Mouse (Mus musculus): ENCODE data around the gene Sox6. TPM values are rescaled to one million over a fixed set of nuclear protein-coding genes. Genes with fewer than 3 reads are reported as not detected.

Gene Sox6
- polyA plus RNA-seq, 1 experiment from 2014 or later: 84.4 TPM

DNA sequence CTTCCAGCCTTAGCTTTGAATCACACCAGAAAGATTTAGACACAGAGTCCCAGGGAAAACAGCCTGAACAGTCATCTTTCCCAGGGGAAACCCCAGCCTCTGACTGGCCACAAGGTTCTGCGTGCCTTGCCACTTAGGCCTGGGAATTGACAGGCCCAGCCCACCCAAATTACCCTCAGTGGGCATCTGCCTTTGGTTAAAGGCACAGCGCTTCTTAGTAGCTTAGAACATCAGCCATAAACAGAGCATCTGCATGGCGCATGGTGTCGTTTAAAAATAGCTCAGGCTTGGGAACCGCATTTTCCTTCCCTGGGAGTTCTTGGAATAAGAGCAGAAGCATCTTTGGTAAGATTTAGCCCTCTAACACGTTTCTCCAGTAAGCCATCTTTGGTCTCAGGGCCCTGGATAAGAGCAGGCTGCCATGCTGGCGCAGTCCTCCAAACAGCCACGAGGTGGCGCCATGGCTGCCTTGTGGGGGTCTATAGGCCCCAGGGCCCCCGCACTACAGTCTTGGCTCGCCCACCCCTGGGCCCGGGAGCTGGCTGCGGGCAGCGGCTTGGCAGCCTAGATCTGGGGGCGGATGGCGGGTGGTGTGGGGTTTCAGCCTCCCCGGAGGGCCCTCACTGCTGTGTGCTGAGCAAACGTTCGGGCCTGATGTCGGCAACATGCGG is 585.4 kb downstream of the Sox6 start:
- no peak for ATAC-seq (ENCODE audit: insufficient read depth)
- Histone ChIP-seq H3K27me3 (no peaks in the 10 kb centered on the region), H3K9ac (no peak overlapping the region), H3K4me3 (replicated peaks) (no peak overlapping the region), H3K9me3 (replicated peaks) (no peaks in the 10 kb centered on the region), H3K4me1 (replicated peaks) (no peaks in the 10 kb centered on the region; the same call in 1 of the 2 replicates), H3K27ac (replicated peaks) (no peak overlapping the region), H3K4me2 (peak overlapping the region; percentile 23; the same call in 1 of the 2 replicates), H3K36me3 (replicated peaks) (no peaks in the 10 kb centered on the region)
- WGBS (ENCODE audit: insufficient replicate concordance): 35% methylated on average over 21 of the region's 21 CpGs

DNA sequence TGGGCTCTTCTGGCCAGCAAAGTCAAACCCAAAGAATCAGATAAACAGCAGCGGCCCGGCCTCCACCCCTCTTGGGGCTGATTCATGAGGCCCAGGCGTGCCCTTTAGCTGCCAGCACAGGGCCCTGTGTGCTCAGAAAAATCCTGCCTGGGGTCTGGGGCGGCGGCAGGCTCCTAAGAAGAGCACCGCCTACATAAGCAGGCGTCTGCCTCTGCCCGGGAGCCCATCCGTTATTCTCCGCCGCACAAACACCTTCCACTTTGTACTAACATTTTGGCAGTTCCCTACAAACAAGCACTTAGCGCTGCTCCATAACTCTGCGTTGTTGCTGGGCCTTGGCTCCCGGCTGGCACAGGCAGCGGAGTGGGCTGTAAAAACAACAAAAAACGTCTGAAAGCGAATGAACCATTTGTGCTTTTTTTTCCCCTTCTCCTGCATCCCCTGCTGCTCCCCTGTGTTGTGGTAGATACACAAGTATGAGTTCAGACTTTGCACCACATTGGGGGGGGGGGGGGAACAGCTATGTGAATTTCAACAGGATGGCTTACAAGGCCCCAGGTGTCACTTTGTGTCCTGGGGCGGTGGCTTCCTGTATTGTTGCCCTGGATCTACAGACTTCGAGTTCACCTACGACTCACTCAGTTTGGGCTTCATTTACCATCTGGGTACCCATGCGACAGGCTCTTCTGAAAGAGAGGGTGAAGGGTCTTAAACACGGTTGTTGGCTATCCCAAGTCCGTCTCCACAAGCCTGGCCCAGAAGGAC is 588.0 kb downstream of the Sox6 start:
- no peak overlapping the region for H3K27ac ChIP-seq (replicated peaks)
- H3K4me2 ChIP-seq: no peak overlapping the region
- no peak overlapping the region for H3K4me3 ChIP-seq (replicated peaks)
- no peaks in the 10 kb centered on the region for H3K9me3 ChIP-seq (replicated peaks)
- ATAC-seq (ENCODE audit: insufficient read depth): no peak
- no peaks in the 10 kb centered on the region for H3K27me3 ChIP-seq
- H3K4me1 ChIP-seq (replicated peaks): no peaks in the 10 kb centered on the region; the same call in 1 of the 2 replicates
- H3K36me3 ChIP-seq (replicated peaks): no peaks in the 10 kb centered on the region
- 54% methylated on average over 23 of the region's 23 CpGs for WGBS (ENCODE audit: insufficient replicate concordance)
- H3K9ac ChIP-seq: no peak overlapping the region

DNA sequence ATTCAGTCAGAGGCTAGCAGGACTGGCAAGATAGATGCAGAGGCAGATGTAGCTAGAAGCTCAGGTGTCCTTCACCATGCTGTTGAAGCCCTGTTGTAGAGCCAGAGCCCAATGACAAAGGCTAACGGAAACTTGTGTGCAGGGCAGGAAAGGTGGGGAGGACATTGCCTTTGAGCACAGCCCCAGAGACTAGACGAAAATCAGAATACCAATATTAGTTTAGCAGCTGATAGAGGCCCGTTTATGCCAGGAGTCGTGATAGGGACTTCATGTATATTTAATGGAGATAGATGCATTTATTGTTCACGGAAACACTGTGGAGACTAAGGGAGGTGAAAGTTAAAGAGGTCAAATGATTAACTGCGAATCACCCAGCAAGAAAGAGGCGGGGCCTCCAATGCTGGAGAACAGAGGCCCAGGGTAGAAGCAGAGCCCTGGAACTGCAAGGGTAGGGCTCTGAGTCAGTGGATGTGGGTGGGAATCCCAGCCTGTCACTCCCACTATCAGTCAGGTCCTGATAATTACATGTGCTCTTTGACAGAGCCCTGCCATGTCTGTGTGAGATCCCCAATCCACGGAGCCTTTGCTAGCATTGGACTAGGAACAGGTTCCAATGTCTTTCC is 590.1 kb downstream of the Sox6 start:
- 50% methylated on average over 8 of the region's 8 CpGs for WGBS (ENCODE audit: insufficient replicate concordance)
- no peak overlapping the region for H3K27ac ChIP-seq (replicated peaks)
- no peak overlapping the region for H3K9ac ChIP-seq
- no peaks in the 10 kb centered on the region for H3K36me3 ChIP-seq (replicated peaks)
- H3K4me1 ChIP-seq (replicated peaks): no peaks in the 10 kb centered on the region
- no peaks in the 10 kb centered on the region for H3K9me3 ChIP-seq (replicated peaks)
- H3K4me2 ChIP-seq: no peak overlapping the region
- H3K27me3 ChIP-seq: no peaks in the 10 kb centered on the region
- no peak overlapping the region for H3K4me3 ChIP-seq (replicated peaks)
- ATAC-seq (ENCODE audit: insufficient read depth): no peak

DNA sequence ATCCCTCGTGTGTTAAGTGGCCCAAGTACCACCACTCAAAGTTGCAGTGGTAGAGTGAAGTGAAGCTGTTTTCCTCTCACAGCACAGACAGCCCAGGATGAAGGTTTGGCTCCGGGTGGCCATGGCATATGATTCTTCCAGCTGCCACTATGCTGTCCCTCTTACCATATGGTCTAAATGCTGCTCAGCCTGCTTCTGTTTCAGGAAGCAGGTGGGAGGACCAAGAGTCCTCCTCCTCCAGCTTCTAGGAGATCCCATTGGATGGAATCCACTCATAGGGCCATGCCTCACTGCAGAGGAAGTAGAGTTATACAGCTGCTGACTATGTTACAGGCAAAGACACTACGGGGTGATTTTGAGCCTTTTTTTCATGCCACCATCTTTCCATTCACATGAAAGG is 591.5 kb downstream of the Sox6 start:
- H3K9me3 ChIP-seq (replicated peaks): no peaks in the 10 kb centered on the region
- no peak overlapping the region for H3K4me2 ChIP-seq
- 45% methylated on average over 3 of the region's 3 CpGs for WGBS (ENCODE audit: insufficient replicate concordance)
- H3K36me3 ChIP-seq (replicated peaks): no peaks in the 10 kb centered on the region
- no peaks in the 10 kb centered on the region for H3K27me3 ChIP-seq
- no peak overlapping the region for H3K9ac ChIP-seq
- no peak for ATAC-seq (ENCODE audit: insufficient read depth)
- H3K4me3 ChIP-seq (replicated peaks): no peak overlapping the region
- H3K27ac ChIP-seq (replicated peaks): no peak overlapping the region
- H3K4me1 ChIP-seq (replicated peaks): no peaks in the 10 kb centered on the region

DNA sequence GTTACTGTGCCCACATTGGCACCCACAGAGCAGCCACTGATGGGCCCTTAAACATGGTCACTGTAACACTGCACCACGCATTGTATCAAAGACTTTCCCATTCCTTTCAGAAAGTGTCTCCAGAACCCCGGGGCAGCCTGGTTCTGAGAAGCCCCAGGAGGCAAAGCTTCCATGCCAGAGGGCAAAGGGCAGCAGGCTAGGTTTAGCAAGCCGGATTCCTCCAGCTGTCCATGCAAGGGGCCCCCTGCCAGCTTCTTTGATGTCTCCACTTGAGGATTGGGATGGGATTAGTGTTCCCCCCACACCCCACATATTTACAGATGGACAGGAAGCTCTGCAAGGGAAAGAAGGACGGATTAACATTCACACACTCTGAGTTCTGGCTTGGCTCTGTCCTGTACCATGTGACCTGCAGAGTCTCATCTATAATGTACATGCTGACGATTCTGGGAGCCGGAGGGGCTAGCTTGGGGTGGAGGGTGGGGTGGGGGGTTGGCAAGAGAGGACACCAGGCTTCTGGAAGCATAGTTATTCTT is 592.0 kb downstream of the Sox6 start:
- no peaks in the 10 kb centered on the region for H3K27me3 ChIP-seq
- H3K4me2 ChIP-seq: no peak overlapping the region
- no peaks in the 10 kb centered on the region for H3K9me3 ChIP-seq (replicated peaks)
- H3K36me3 ChIP-seq (replicated peaks): no peaks in the 10 kb centered on the region
- H3K4me3 ChIP-seq (replicated peaks): no peak overlapping the region
- ATAC-seq (ENCODE audit: insufficient read depth): no peak
- WGBS (ENCODE audit: insufficient replicate concordance): 36% methylated on average over 6 of the region's 6 CpGs
- no peak overlapping the region for H3K27ac ChIP-seq (replicated peaks)
- H3K9ac ChIP-seq: no peak overlapping the region
- H3K4me1 ChIP-seq (replicated peaks): no peaks in the 10 kb centered on the region

DNA sequence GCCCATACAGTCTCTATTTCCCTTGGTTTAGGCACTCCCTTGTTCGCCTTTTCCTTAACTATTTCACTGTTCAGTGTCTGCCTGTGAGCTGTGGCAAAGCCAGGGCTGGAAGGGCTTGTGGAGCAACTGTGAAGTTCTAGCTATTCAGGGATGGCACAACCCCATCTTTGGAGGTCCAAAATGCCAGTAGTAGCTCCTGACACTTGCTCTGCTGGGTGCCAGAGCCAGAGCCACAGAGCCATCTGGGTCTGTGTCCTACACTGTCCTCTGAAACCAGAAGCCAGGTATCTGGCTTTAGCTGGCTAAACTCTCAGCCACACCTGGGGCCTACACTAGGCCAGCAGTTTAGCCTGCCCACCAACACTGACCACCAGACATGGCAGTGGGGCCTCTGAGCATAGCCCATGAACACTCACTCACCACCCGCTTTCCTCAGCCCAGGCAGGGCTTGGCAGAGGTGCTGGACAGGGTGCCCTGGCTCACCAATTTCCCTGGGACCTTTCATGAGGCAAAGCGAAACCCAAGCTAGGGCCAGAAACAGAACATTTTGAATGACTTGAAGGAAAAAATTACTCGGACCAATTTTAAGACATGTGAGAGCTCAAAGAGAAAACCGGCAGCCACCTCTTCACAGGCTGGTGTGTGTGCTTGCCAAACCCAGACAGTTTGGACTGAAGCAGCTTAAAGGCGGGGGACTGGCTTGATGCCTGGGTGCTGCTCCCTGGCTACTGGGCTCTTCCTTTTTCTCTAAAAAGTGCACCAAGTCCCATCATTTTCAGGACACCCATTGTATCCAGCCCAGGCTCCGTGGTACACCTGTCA is 612.2 kb downstream of the Sox6 start:
- 58% methylated on average over 7 of the region's 7 CpGs for WGBS (ENCODE audit: insufficient replicate concordance)
- no peaks in the 10 kb centered on the region for H3K4me1 ChIP-seq (replicated peaks)
- no peaks in the 10 kb centered on the region for H3K36me3 ChIP-seq (replicated peaks)
- no peak for ATAC-seq (ENCODE audit: insufficient read depth)
- H3K4me2 ChIP-seq: no peak overlapping the region
- H3K4me3 ChIP-seq (replicated peaks): no peak overlapping the region
- H3K27ac ChIP-seq (replicated peaks): no peak overlapping the region
- no peak overlapping the region for H3K9ac ChIP-seq
- no peaks in the 10 kb centered on the region for H3K9me3 ChIP-seq (replicated peaks)
- no peaks in the 10 kb centered on the region for H3K27me3 ChIP-seq

DNA sequence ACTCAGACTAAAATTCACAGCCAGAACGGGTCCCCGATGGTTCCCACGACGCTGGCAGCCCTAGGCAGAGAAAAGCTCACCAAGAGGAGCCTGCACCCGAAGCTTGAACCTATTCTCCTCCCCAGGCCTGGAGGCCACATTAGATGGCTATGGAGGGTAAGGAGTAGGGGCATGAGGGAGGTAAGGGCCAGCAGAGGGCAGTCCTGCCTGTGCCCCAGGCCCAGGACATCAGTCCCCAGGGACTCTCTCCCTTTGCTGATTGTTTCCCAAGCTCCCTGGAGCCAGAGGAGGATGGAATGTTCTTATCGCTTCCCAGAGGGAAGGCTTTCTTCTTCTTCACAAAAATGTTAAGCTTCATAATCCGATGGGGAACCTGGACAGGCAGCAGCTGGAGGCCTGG is 615.8 kb downstream of the Sox6 start:
- no peak overlapping the region for H3K4me2 ChIP-seq
- WGBS (ENCODE audit: insufficient replicate concordance): 60% methylated on average over 7 of the region's 7 CpGs
- no peaks in the 10 kb centered on the region for H3K27me3 ChIP-seq
- H3K4me3 ChIP-seq (replicated peaks): no peak overlapping the region
- no peak for ATAC-seq (ENCODE audit: insufficient read depth)
- no peaks in the 10 kb centered on the region for H3K4me1 ChIP-seq (replicated peaks)
- H3K9ac ChIP-seq: no peak overlapping the region
- no peaks in the 10 kb centered on the region for H3K36me3 ChIP-seq (replicated peaks)
- H3K27ac ChIP-seq (replicated peaks): no peak overlapping the region
- no peaks in the 10 kb centered on the region for H3K9me3 ChIP-seq (replicated peaks)

DNA sequence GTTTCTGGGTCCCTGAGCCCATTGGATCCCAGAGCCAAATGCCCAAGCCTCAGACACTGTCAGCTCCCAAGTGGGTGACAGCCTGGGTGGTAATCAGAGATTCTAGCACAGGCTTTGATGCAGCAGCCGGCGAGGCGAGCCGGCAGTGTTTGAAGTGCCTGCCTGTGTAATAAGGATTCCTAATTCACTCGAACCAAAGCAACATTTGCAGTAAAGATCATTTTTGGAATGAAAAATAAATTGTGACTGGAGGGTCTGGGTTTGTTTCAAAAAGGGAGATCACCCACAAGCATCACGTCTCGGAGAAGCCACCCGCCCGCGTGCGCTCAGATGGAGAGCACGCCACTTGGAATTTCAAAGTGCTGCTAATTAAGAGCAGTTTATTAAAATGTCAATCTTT is 617.6 kb downstream of the Sox6 start:
- H3K27ac ChIP-seq (replicated peaks): no peak overlapping the region
- no peaks in the 10 kb centered on the region for H3K27me3 ChIP-seq
- no peak overlapping the region for H3K4me2 ChIP-seq
- ATAC-seq (ENCODE audit: insufficient read depth): no peak
- H3K9me3 ChIP-seq (replicated peaks): no peaks in the 10 kb centered on the region
- no peaks in the 10 kb centered on the region for H3K4me1 ChIP-seq (replicated peaks)
- no peak overlapping the region for H3K4me3 ChIP-seq (replicated peaks)
- no peaks in the 10 kb centered on the region for H3K36me3 ChIP-seq (replicated peaks)
- WGBS (ENCODE audit: insufficient replicate concordance): 74% methylated on average over 12 of the region's 12 CpGs
- no peak overlapping the region for H3K9ac ChIP-seq

Other genes starting within 250 kb of the Sox6 start
- 88.2 and 94.2 TPM in 2 replicates for gene 1110004F10Rik, start 601 bp upstream of the Sox6 start, polyA plus RNA-seq (2015; fragmentation: Nextera tagmentation; extraction: Ambion mirVana)
- 0.58 and 0.75 TPM in 2 replicates for gene Gm4353, start 45.8 kb upstream of the Sox6 start, polyA plus RNA-seq (2015; fragmentation: Nextera tagmentation; extraction: Ambion mirVana)

Measured in liver, embryonic 15.5 days (tissue).